Mouse (Mus musculus) heart, embryonic 12.5 days (tissue): ENCODE measurements around the gene Habp2. TPM values are rescaled to one million over a fixed set of nuclear protein-coding genes. Genes with fewer than 3 reads are reported as not detected.

Experiments used
- ATAC-seq: fragments of 200-750 bp; cut with Nextera tagmentation; 2 replicates; pipeline ENCODE4 v1.8.0; 2017; ENCODE audit warnings: moderate TSS enrichment, moderate library complexity; ENCODE audit not compliant: insufficient number of reproducible peaks, low FRiP score
- H3K27ac ChIP-seq: fragments of 300-500 bp; sonication (generic); 2 replicates; pipeline ENCODE4 v1.5.1; 2016; ENCODE audit warnings: mild to moderate bottlenecking, moderate library complexity; ENCODE audit not compliant: poor library complexity, severe bottlenecking
- H3K27me3 ChIP-seq: fragments of 300-500 bp; sonication (generic); replicated peaks from 2 replicates; pipeline ENCODE4 v1.6.1; 2016; ENCODE audit warnings: mild to moderate bottlenecking, moderate library complexity
- H3K36me3 ChIP-seq: fragments of 300-500 bp; sonication (generic); 2 replicates; pipeline ENCODE4 v1.6.1; 2016; ENCODE audit warnings: mild to moderate bottlenecking, moderate library complexity
- H3K4me1 ChIP-seq: fragments of 300-500 bp; sonication (generic); replicated peaks from 2 replicates; pipeline ENCODE4 v1.6.1; 2016; ENCODE audit warnings: mild to moderate bottlenecking
- H3K4me2 ChIP-seq: fragments of 300-500 bp; sonication (generic); 2 replicates; pipeline ENCODE4 v1.6.1; 2016; ENCODE audit warnings: mild to moderate bottlenecking, moderate library complexity
- H3K4me3 ChIP-seq: fragments of 300-500 bp; sonication (generic); 2 replicates; pipeline ENCODE4 v1.5.1; 2016; ENCODE audit warnings: mild to moderate bottlenecking
- H3K9ac ChIP-seq: fragments of 300-500 bp; sonication (generic); 2 replicates; pipeline ENCODE4 v1.6.1; 2016; ENCODE audit warnings: mild to moderate bottlenecking, moderate library complexity
- H3K9me3 ChIP-seq: fragments of 300-500 bp; sonication (generic); replicated peaks from 2 replicates; pipeline ENCODE4 v1.6.1; 2016; ENCODE audit warnings: mild to moderate bottlenecking, moderate library complexity
- WGBS: fragments of 180-500 bp; shearing (Covaris S2); methylation state at CpG from one replicate; pipeline ENCODE4 v1.1.7; 2016; 5-methylcytosine and 5-hydroxymethylcytosine counted together
- polyA plus RNA-seq: library from polyadenylated mRNA; unstranded; fragments of >200 nt; fragmentation: Nextera tagmentation; extraction: Ambion mirVana; gene quantifications from 2 replicates; pipeline ENCODE4 v1.2.1, GENCODE M21; 2016

Habp2 gene
- polyA plus RNA-seq, result 1.1 and 1.9 TPM in 2 replicates

DNA sequence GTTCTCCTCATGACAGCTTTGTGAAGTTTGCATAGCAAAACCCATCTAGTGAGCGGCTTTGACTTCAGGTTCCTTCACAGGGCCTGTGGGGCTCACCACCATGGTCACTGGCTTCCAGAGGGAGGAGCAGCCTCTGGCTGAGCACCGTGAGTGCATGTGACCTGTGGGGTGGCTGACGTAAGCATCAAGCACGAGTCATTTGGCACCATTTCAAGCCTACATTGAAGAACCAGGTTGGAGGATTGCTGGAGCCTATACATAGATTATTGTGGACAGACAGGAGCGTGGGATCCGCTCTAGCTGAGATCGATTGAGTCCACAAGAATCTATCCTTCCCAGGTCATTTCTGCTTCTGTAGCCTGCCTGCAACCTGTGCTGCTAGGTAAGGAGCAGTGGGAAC, at the start of gene Habp2:
Habp2 (plus strand) TSS at position 272 of the 400 bp plus-strand sequence.
- 63% methylated on average over 7 of the region's 7 CpGs for WGBS
- Histone ChIP-seq H3K27me3 (no peaks in the 10 kb centered on the region; the same call in 1 of the 2 replicates), H3K9me3 (no peaks in the 10 kb centered on the region), H3K36me3 (no peaks in the 10 kb centered on the region), H3K9ac (no peak within 1 kb of the TSS), H3K27ac (no peak within 1 kb of the TSS), H3K4me2 (no peak within 1 kb of the TSS), H3K4me1 (no peaks in the 10 kb centered on the region), H3K4me3 (no peak within 1 kb of the TSS)
- no peak for ATAC-seq

GRCm38 (mm10) chr19:56238501-56238900, 48.4 kb upstream of the Habp2 start:
- Histone ChIP-seq H3K4me2 (no peak overlapping the region), H3K9ac (no peak overlapping the region), H3K27ac (no peak overlapping the region), H3K4me1 (no peaks in the 10 kb centered on the region), H3K36me3 (no peaks in the 10 kb centered on the region), H3K4me3 (no peak overlapping the region), H3K9me3 (no peaks in the 10 kb centered on the region), H3K27me3 (no peaks in the 10 kb centered on the region)
- WGBS, result 45% methylated on average over 4 of the region's 4 CpGs
- ATAC-seq, result no peak

GRCm38 (mm10) chr19:56245201-56245600, 41.7 kb upstream of the Habp2 start:
- Histone ChIP-seq H3K36me3 (no peaks in the 10 kb centered on the region), H3K4me3 (no peak overlapping the region), H3K9ac (no peak overlapping the region), H3K9me3 (no peaks in the 10 kb centered on the region), H3K4me2 (no peak overlapping the region), H3K4me1 (no peaks in the 10 kb centered on the region), H3K27me3 (no peaks in the 10 kb centered on the region), H3K27ac (no peak overlapping the region)
- no peak for ATAC-seq
- 54% methylated on average over 5 of the region's 5 CpGs for WGBS

DNA sequence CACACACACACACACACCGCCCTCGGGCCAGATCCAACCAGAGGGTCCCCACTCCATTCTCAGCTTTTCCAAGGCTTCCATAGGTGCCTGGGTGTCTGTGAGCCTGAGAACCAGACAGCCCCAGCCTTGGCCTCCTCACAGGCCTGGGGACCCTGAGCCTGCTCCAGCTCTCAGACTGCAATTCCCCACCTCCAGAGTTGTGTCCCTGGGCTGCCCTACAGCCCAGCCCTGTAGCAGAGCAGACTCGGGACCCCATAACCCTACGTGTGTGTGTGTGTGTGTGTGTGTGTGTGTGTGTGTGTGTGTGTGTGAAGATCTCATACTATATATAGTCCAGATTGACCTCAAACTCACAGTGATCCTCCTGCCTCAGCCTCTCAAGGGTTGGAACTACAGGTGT, 34.1 kb upstream of the Habp2 start:
- Histone ChIP-seq H3K4me2 (no peak overlapping the region), H3K9me3 (no peaks in the 10 kb centered on the region), H3K27me3 (peaks cover 10% of the 10 kb centered on the region), H3K4me3 (no peak overlapping the region), H3K9ac (no peak overlapping the region), H3K4me1 (no peaks in the 10 kb centered on the region), H3K36me3 (no peaks in the 10 kb centered on the region), H3K27ac (no peak overlapping the region)
- no peak for ATAC-seq
- WGBS, result 80% methylated on average over 4 of the region's 4 CpGs

DNA sequence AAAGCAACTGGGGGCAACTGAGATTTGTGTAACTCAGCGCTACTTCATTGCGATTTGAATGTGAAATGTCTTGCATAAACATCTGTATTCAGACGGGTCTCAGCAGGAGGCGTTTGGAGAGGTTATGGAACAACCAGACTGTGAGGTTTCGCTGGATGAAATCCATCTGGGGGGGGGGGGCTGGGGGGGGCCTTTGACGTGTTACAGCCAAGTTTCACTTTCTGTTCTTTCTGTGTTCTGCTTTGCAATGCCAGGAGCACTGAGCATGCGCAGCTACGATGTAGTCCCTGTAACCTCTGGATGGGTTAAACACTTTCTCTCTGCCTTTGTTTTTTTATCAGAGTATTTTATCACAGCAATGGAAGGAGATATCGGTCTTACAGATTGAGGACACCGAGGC, 33.7 kb upstream of the Habp2 start:
- Histone ChIP-seq H3K4me1 (no peaks in the 10 kb centered on the region), H3K4me2 (no peak overlapping the region), H3K9ac (no peak overlapping the region), H3K36me3 (no peaks in the 10 kb centered on the region), H3K4me3 (no peak overlapping the region), H3K9me3 (no peaks in the 10 kb centered on the region), H3K27ac (no peak overlapping the region), H3K27me3 (peaks cover 10% of the 10 kb centered on the region)
- 77% methylated on average over 10 of the region's 10 CpGs for WGBS
- ATAC-seq, result no peak

GRCm38 (mm10) chr19:56254751-56255150, 32.2 kb upstream of the Habp2 start:
- ATAC-seq, result no peak
- no peaks in the 10 kb centered on the region for H3K36me3 ChIP-seq
- no peak overlapping the region for H3K4me2 ChIP-seq
- no peak overlapping the region for H3K4me3 ChIP-seq
- 43% methylated on average over 7 of the region's 7 CpGs for WGBS
- H3K27me3 ChIP-seq, result peaks cover 10% of the 10 kb centered on the region
- H3K4me1 ChIP-seq, result no peaks in the 10 kb centered on the region
- H3K27ac ChIP-seq, result no peak overlapping the region
- no peaks in the 10 kb centered on the region for H3K9me3 ChIP-seq
- no peak overlapping the region for H3K9ac ChIP-seq

- no peak overlapping the region for H3K4me3 ChIP-seq
- 38% methylated on average over 3 of the region's 3 CpGs for WGBS
- H3K36me3 ChIP-seq, result no peaks in the 10 kb centered on the region
- no peak overlapping the region for H3K4me2 ChIP-seq
- H3K4me1 ChIP-seq, result no peaks in the 10 kb centered on the region
- no peak for ATAC-seq
- H3K9me3 ChIP-seq, result no peaks in the 10 kb centered on the region
- no peak overlapping the region for H3K9ac ChIP-seq
- H3K27ac ChIP-seq, result no peak overlapping the region
- peaks cover 9% of the 10 kb centered on the region for H3K27me3 ChIP-seq
Measured at GRCm38 (mm10) chr19:56255506-56255905, 31.4 kb upstream of the Habp2 start.

GRCm38 (mm10) chr19:56256235-56256634, 30.7 kb upstream of the Habp2 start:
- Histone ChIP-seq H3K36me3 (no peaks in the 10 kb centered on the region), H3K27me3 (peaks cover 1% of the 10 kb centered on the region; the same call in 1 of the 2 replicates), H3K4me1 (no peaks in the 10 kb centered on the region), H3K4me2 (no peak overlapping the region), H3K4me3 (no peak overlapping the region), H3K9me3 (no peaks in the 10 kb centered on the region), H3K9ac (no peak overlapping the region), H3K27ac (no peak overlapping the region)
- ATAC-seq, result no peak
- 56% methylated on average over 1 of the region's 1 CpGs for WGBS

- no peak overlapping the region for H3K4me3 ChIP-seq
- no peak overlapping the region for H3K9ac ChIP-seq
- H3K27ac ChIP-seq, result no peak overlapping the region
- 67% methylated on average over 1 of the region's 1 CpGs for WGBS
- no peaks in the 10 kb centered on the region for H3K9me3 ChIP-seq
- H3K4me1 ChIP-seq, result no peaks in the 10 kb centered on the region
- no peaks in the 10 kb centered on the region for H3K36me3 ChIP-seq
- no peak overlapping the region for H3K4me2 ChIP-seq
- no peak for ATAC-seq
- H3K27me3 ChIP-seq, result no peaks in the 10 kb centered on the region
Measured at GRCm38 (mm10) chr19:56256741-56257140, 30.2 kb upstream of the Habp2 start.

DNA sequence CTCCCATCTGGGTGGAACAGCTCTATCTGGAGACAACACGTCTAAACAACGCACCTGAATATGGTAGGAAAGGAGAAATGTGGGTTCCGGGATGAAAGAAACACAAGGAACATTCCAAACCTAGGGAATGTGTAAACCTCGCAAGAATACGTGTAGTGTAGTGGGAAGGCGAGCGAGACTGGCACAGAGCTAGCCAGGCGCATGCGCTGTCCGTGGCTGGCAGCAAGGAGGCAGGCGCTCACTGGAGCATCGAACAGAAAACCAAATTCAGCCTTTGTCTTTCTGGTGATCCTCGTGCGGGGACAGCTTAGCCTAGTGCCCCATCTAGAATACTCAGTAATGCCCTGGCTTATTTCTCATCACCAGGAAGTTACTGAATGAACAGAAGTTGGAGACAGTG, 23.2 kb upstream of the Habp2 start:
- H3K4me2 ChIP-seq, result no peak overlapping the region
- H3K27ac ChIP-seq, result no peak overlapping the region
- ATAC-seq, result no peak
- no peak overlapping the region for H3K4me3 ChIP-seq
- H3K36me3 ChIP-seq, result no peaks in the 10 kb centered on the region
- peaks cover 15% of the 10 kb centered on the region for H3K4me1 ChIP-seq
- WGBS, result 71% methylated on average over 14 of the region's 14 CpGs
- no peaks in the 10 kb centered on the region for H3K9me3 ChIP-seq
- H3K27me3 ChIP-seq, result no peaks in the 10 kb centered on the region
- H3K9ac ChIP-seq, result no peak overlapping the region

GRCm38 (mm10) chr19:56264175-56264574, 22.8 kb upstream of the Habp2 start:
- no peak overlapping the region for H3K4me3 ChIP-seq
- ATAC-seq, result no peak
- no peak overlapping the region for H3K9ac ChIP-seq
- H3K4me1 ChIP-seq, result peaks cover 15% of the 10 kb centered on the region
- H3K36me3 ChIP-seq, result no peaks in the 10 kb centered on the region
- H3K27ac ChIP-seq, result no peak overlapping the region
- WGBS, result 51% methylated on average over 3 of the region's 4 CpGs
- H3K4me2 ChIP-seq, result no peak overlapping the region
- H3K9me3 ChIP-seq, result no peaks in the 10 kb centered on the region
- H3K27me3 ChIP-seq, result no peaks in the 10 kb centered on the region

- H3K9me3 ChIP-seq, result no peaks in the 10 kb centered on the region
- WGBS, result 41% methylated on average over 5 of the region's 5 CpGs
Measured at GRCm38 (mm10) chr19:56265149-56265548, 21.8 kb upstream of the Habp2 start.

More at GRCm38 (mm10) chr19:56265149-56265548, 21.8 kb upstream of the Habp2 start:
- no peak overlapping the region for H3K9ac ChIP-seq
- no peak overlapping the region for H3K4me2 ChIP-seq
- H3K4me1 ChIP-seq, result peaks cover 15% of the 10 kb centered on the region
- H3K4me3 ChIP-seq, result no peak overlapping the region
- no peak overlapping the region for H3K27ac ChIP-seq
- ATAC-seq, result peak; percentile 26; the same call in 1 of the 2 replicates
- H3K27me3 ChIP-seq, result no peaks in the 10 kb centered on the region
- H3K36me3 ChIP-seq, result no peaks in the 10 kb centered on the region
